Mouse (Mus musculus) ovary, postnatal 36 days (tissue): ENCODE results near the gene Olfr1295.

ENCODE experiments used
- DNase-seq: peaks from one replicate; pipeline ENCODE4 v3.0.0; 2022; ENCODE audit warnings: low spot score, mixed read lengths

The Olfr1295 gene

DNA sequence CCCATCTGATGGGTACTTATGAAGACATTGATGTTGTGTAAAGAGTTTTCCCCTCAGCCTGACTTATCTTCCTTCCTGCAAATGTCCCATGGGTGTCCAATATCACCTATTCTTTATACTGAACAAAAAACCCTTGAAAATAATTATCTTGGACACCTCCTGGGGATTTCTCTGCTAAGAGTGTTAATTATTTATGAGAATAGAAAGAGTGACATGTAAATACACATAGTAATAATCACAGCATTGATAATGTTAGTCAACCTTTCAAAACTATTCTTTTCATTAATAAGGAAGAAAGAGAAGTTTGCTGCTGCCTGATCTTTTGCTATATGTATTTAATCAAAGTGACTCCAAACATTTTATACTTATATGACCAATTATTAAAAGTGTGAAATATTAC lies at the start of gene Olfr1295:
TSS of gene Olfr1295 (minus strand) at position 101 of the 400 bp plus-strand sequence.
- no peak for DNase-seq

- no peak for DNase-seq
Observed at GRCm38 (mm10) chr2:111540191-111540590, 29.3 kb downstream of the Olfr1295 start, which contains the start of gene Olfr1294. Gene Olfr1294 (minus strand): TSS chr2:111540291.

GRCm38 (mm10) chr2:111524903-111525302 lies 44.6 kb downstream of the Olfr1295 start, which contains the start of gene Olfr1293-ps:
Gene Olfr1293-ps (plus strand): TSS chr2:111525203.
- no peak for DNase-seq

DNA sequence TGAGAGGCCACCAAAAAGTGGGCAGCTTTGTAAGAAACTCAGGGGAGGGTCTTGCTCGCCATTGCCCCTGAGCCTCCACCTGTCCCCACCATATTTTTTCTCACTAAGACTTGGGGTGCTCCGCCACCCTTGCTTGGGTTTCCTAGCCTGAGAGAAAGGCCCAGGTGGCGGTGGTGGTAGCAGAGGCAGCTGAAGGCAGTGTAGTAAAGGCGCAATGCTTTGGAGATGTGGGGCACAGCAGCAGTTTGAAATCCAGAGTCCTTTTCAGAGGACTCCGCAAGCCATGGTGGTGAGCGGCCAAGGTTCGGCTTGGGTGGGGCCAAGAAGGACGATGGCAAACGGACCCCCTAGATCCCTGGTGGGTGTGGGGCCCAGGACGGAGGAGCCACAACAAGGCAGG lies 52.0 kb downstream of the Olfr1295 start:
- no peak for DNase-seq
